Mouse (Mus musculus) left cerebral cortex, adult 11 months (tissue): ENCODE measurements at regions not wholly inside any gene's neighbourhood (a gene's known extent, or its start where the extent isn't known, plus 50 kb on each side); places are given as distances from the start of the nearest gene placed in this dataset.

ENCODE experiments used
- DNase-seq: peaks from one replicate; pipeline ENCODE4 v3.0.0; 2022; ENCODE audit warnings: low spot score

GRCm38 (mm10) chr1:47961860-47962259, 1069.2 kb upstream of the Slc39a10 start:
- DNase-seq, result peak; percentile 8

- DNase-seq, result no peak
Measured at GRCm38 (mm10) chr1:47940688-47941087, 1048.0 kb upstream of the Slc39a10 start.

DNA sequence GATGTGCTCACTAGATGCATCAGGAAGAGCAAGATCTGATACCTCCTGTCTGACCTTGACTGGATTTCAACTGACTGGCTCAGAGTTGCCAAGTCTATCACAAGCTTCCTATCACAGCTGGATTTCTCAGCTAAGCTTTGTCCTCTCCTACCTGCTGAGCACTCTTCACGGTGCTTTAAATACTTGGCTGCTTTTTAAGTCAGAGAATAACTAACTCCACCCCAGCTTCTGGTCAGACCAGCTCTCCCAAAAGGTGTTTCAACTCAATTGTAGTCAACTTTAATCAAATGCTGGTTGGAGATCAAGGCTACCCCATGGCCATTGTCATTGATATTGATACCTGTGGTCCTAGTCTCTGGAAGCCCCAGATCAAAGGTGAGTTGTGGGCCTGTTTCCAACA, 1021.5 kb upstream of the Slc39a10 start:
- no peak for DNase-seq
